Comparison of ENCODE assay signal across 11 mouse cellular contexts in genomic region chr9:60445821-60446220, GRCm38 (mm10).
DNase-seq lines count a peak whose midpoint lies in the region; ATAC-seq and TF ChIP-seq lines count a peak whose summit lies in the region.
"Had no signal": no experiment of that assay in that cellular context is flagged by ENCODE, and none has a peak within 500 bp of the region (broad histone marks: within the 10 kb centered on the region; RNA-seq: fewer than 3 reads in every experiment).

No protein-coding gene starts in this region.

- no peaks in the 10 kb centered on the region for H3K9me3 ChIP-seq in hindbrain, embryonic 13.5 days
- H3K9me3 ChIP-seq in hindbrain, postnatal 0 days (ENCODE audit: low read length) = no peaks in the 10 kb centered on the region
- H3K9me3 ChIP-seq in embryonic facial prominence, embryonic 13.5 days = no peaks in the 10 kb centered on the region
- no peaks in the 10 kb centered on the region for H3K9me3 ChIP-seq in intestine, embryonic 15.5 days
- H3K9me3 ChIP-seq: hindbrain, embryonic 15.5 days; megakaryocyte, embryonic 14.5 days had no signal

- H3K4me3 ChIP-seq in hindbrain, embryonic 13.5 days = no peak overlapping the region
- H3K4me3 ChIP-seq in hindbrain, postnatal 0 days (ENCODE audit: low read length) = no peak overlapping the region
- no peak overlapping the region for H3K4me3 ChIP-seq in embryonic facial prominence, embryonic 13.5 days
- no peak overlapping the region for H3K4me3 ChIP-seq in intestine, embryonic 15.5 days (replicated peaks)
- H3K4me3 ChIP-seq: hindbrain, embryonic 15.5 days; megakaryocyte, embryonic 14.5 days had no signal

- no peak overlapping the region for H3K4me2 ChIP-seq in hindbrain, embryonic 13.5 days
- no peak overlapping the region for H3K4me2 ChIP-seq in hindbrain, postnatal 0 days (ENCODE audit: low read depth, low read length)
- H3K4me2 ChIP-seq in embryonic facial prominence, embryonic 13.5 days = no peak overlapping the region; the same call in 1 of the 2 replicates
- H3K4me2 ChIP-seq in intestine, embryonic 15.5 days (replicated peaks) = no peak overlapping the region
- H3K4me2 ChIP-seq: hindbrain, embryonic 15.5 days had no signal

- H3K27ac ChIP-seq in hindbrain, embryonic 13.5 days = 0 out of 2 replicates have a peak overlapping the region, but pooled peaks have one; percentile 30
- H3K27ac ChIP-seq in hindbrain, postnatal 0 days = no peak overlapping the region; the same call in 1 of the 2 replicates
- peak overlapping the region; percentile 55; the same call in 1 of the 2 replicates for H3K27ac ChIP-seq in embryonic facial prominence, embryonic 13.5 days
- peak overlapping the region; percentile 68; the same call in 1 of the 2 replicates for H3K27ac ChIP-seq in intestine, embryonic 15.5 days
- H3K27ac ChIP-seq: hindbrain, embryonic 15.5 days had no signal

- no peak for DNase-seq in hindbrain, postnatal 0 days (ENCODE audit: low spot score)
- DNase-seq in lung, postnatal 25 days (ENCODE audit: low spot score) = peak; percentile 65
- no peak for DNase-seq in cerebellum, postnatal 10 days
- DNase-seq in thymus, postnatal 36 days = no peak
- DNase-seq: cerebellum, adult 2 months; kidney, postnatal 4 days had no signal

- no peaks in the 10 kb centered on the region for H3K36me3 ChIP-seq in hindbrain, embryonic 13.5 days
- no peaks in the 10 kb centered on the region for H3K36me3 ChIP-seq in hindbrain, postnatal 0 days (ENCODE audit: insufficient read depth, low read length)
- no peaks in the 10 kb centered on the region for H3K36me3 ChIP-seq in embryonic facial prominence, embryonic 13.5 days
- H3K36me3 ChIP-seq in intestine, embryonic 15.5 days = no peaks in the 10 kb centered on the region
- H3K36me3 ChIP-seq: hindbrain, embryonic 15.5 days had no signal

- no peak for TF ChIP-seq CTCF in hindbrain, postnatal 0 days (IDR thresholded peaks at IDR 0.05; ENCODE audit: low read depth)

- 84% methylated on average over 4 of the region's 4 CpGs for WGBS in hindbrain, embryonic 13.5 days
- WGBS in hindbrain, postnatal 0 days = 55% methylated on average over 4 of the region's 4 CpGs
- 38% methylated on average over 4 of the region's 4 CpGs for WGBS in embryonic facial prominence, embryonic 13.5 days
- 50% methylated on average over 4 of the region's 4 CpGs for WGBS in intestine, embryonic 15.5 days

- H3K9ac ChIP-seq in hindbrain, embryonic 13.5 days = no peak overlapping the region
- no peak overlapping the region for H3K9ac ChIP-seq in hindbrain, postnatal 0 days (replicated peaks; ENCODE audit: low read length)
- H3K9ac ChIP-seq in embryonic facial prominence, embryonic 13.5 days = no peak overlapping the region
- H3K9ac ChIP-seq in intestine, embryonic 15.5 days = no peak overlapping the region
- H3K9ac ChIP-seq: hindbrain, embryonic 15.5 days had no signal

- no peak for ATAC-seq in hindbrain, embryonic 13.5 days (ENCODE audit: low FRiP score)
- ATAC-seq in hindbrain, postnatal 0 days = no peak
- ATAC-seq in embryonic facial prominence, embryonic 13.5 days (ENCODE audit: insufficient number of reproducible peaks, insufficient read depth, low FRiP score, low TSS enrichment, low read depth) = no peak
- no peak for ATAC-seq in intestine, embryonic 15.5 days

- peaks cover 17% of the 10 kb centered on the region; the same call in 1 of the 2 replicates for H3K4me1 ChIP-seq in hindbrain, embryonic 13.5 days (replicated peaks)
- no peaks in the 10 kb centered on the region; the same call in 1 of the 2 replicates for H3K4me1 ChIP-seq in hindbrain, postnatal 0 days (ENCODE audit: insufficient read depth, low read length)
- peaks cover 30% of the 10 kb centered on the region for H3K4me1 ChIP-seq in embryonic facial prominence, embryonic 13.5 days
- peaks cover 8% of the 10 kb centered on the region; the same call in 1 of the 2 replicates for H3K4me1 ChIP-seq in intestine, embryonic 15.5 days (replicated peaks)
- H3K4me1 ChIP-seq: hindbrain, embryonic 15.5 days had no signal

- H3K27me3 ChIP-seq in hindbrain, embryonic 13.5 days = no peaks in the 10 kb centered on the region
- H3K27me3 ChIP-seq in hindbrain, postnatal 0 days (ENCODE audit: insufficient read depth, low read length) = no peaks in the 10 kb centered on the region
- H3K27me3 ChIP-seq in embryonic facial prominence, embryonic 13.5 days = 0 out of 2 replicates have a peak, but pooled peaks cover 9% of the 10 kb centered on the region
- no peaks in the 10 kb centered on the region for H3K27me3 ChIP-seq in intestine, embryonic 15.5 days (replicated peaks)
- H3K27me3 ChIP-seq: hindbrain, embryonic 15.5 days had no signal
